Mouse (Mus musculus): Measurements from ENCODE around the gene Glyat. TPM values are rescaled to one million over a fixed set of nuclear protein-coding genes. Genes with fewer than 3 reads are reported as not detected.

Glyat gene
- polyA plus RNA-seq, 1 experiment: 0.08 TPM

- Histone ChIP-seq H3K27me3 (ENCODE audit: control insufficient read depth, insufficient read depth, insufficient read length) (no peaks in the 10 kb centered on the region), H3K4me3 (ENCODE audit: insufficient read depth, poor library complexity, severe bottlenecking) (no peak overlapping the region), H3ac (ENCODE audit: control insufficient read depth, insufficient read length, low read depth) (no peak overlapping the region), H3K79me2 (ENCODE audit: control insufficient read depth, insufficient read depth) (no peaks in the 10 kb centered on the region), H3K79me3 (ENCODE audit: low read depth) (no peaks in the 10 kb centered on the region), H3K36me3 (ENCODE audit: control insufficient read depth, insufficient read depth) (no peaks in the 10 kb centered on the region)
- TF ChIP-seq USF1 (IDR thresholded peaks at IDR 0.05; ENCODE audit: low read depth) (no peak), MAX (IDR thresholded peaks at IDR 0.05) (no peak), CEBPB (IDR thresholded peaks at IDR 0.05; ENCODE audit: low read depth) (no peak), CTCF (IDR thresholded peaks at IDR 0.05; ENCODE audit: control insufficient read depth, insufficient read depth, insufficient read length) (no peak), FOSL1 (IDR thresholded peaks at IDR 0.05; ENCODE audit: insufficient read depth, low read length, poor library complexity, severe bottlenecking) (no peak), MYOG (IDR thresholded peaks at IDR 0.05; ENCODE audit: control insufficient read depth, extremely low read depth, insufficient read length) (no peak), MYOD1 (IDR thresholded peaks at IDR 0.05; ENCODE audit: control insufficient read depth, insufficient read length, low read depth) (no peak)
Observed at GRCm38 (mm10) chr19:12684638-12685037, 51.5 kb downstream of the Glyat start.

- Histone ChIP-seq H3K79me2 (ENCODE audit: control insufficient read depth, insufficient read depth) (no peaks in the 10 kb centered on the region), H3K27me3 (ENCODE audit: control insufficient read depth, insufficient read depth, insufficient read length) (no peaks in the 10 kb centered on the region), H3K79me3 (ENCODE audit: low read depth) (no peaks in the 10 kb centered on the region)
Observed at GRCm38 (mm10) chr19:12685231-12685630, 52.1 kb downstream of the Glyat start.

GRCm38 (mm10) chr19:12695590-12695989 is 62.5 kb downstream of the Glyat start, which contains the start of gene Keg1:
TSS of gene Keg1 (plus strand) at chr19:12695786.
- Histone ChIP-seq H3ac (ENCODE audit: control insufficient read depth, insufficient read length, low read depth) (no peak within 1 kb of the TSS), H3K4me3 (ENCODE audit: insufficient read depth, poor library complexity, severe bottlenecking) (no peak within 1 kb of the TSS), H3K79me3 (ENCODE audit: low read depth) (no peaks in the 10 kb centered on the region), H3K27me3 (ENCODE audit: control insufficient read depth, insufficient read depth, insufficient read length) (no peaks in the 10 kb centered on the region), H3K36me3 (ENCODE audit: control insufficient read depth, insufficient read depth) (no peaks in the 10 kb centered on the region), H3K79me2 (ENCODE audit: control insufficient read depth, insufficient read depth) (no peaks in the 10 kb centered on the region)
- no peak for TF ChIP-seq USF1 (IDR thresholded peaks at IDR 0.05; ENCODE audit: low read depth)
- no peak for TF ChIP-seq CTCF (IDR thresholded peaks at IDR 0.05; ENCODE audit: control insufficient read depth, insufficient read depth, insufficient read length)
- TF ChIP-seq MYOD1 (IDR thresholded peaks at IDR 0.05; ENCODE audit: control insufficient read depth, insufficient read length, low read depth): no peak
- no peak for TF ChIP-seq MYOG (IDR thresholded peaks at IDR 0.05; ENCODE audit: control insufficient read depth, extremely low read depth, insufficient read length)
- no peak for TF ChIP-seq FOSL1 (IDR thresholded peaks at IDR 0.05; ENCODE audit: insufficient read depth, low read length, poor library complexity, severe bottlenecking)
- no peak for TF ChIP-seq CEBPB (IDR thresholded peaks at IDR 0.05; ENCODE audit: low read depth)
- no peak for TF ChIP-seq MAX (IDR thresholded peaks at IDR 0.05)

More at GRCm38 (mm10) chr19:12685231-12685630, 52.1 kb downstream of the Glyat start:
- TF ChIP-seq MYOG (IDR thresholded peaks at IDR 0.05; ENCODE audit: control insufficient read depth, extremely low read depth, insufficient read length) (no peak), USF1 (IDR thresholded peaks at IDR 0.05; ENCODE audit: low read depth) (no peak), MAX (IDR thresholded peaks at IDR 0.05) (no peak), CTCF (IDR thresholded peaks at IDR 0.05; ENCODE audit: control insufficient read depth, insufficient read depth, insufficient read length) (no peak), MYOD1 (IDR thresholded peaks at IDR 0.05; ENCODE audit: control insufficient read depth, insufficient read length, low read depth) (no peak), FOSL1 (IDR thresholded peaks at IDR 0.05; ENCODE audit: insufficient read depth, low read length, poor library complexity, severe bottlenecking) (no peak), CEBPB (IDR thresholded peaks at IDR 0.05; ENCODE audit: low read depth) (no peak)
- H3ac ChIP-seq (ENCODE audit: control insufficient read depth, insufficient read length, low read depth): no peak overlapping the region
- H3K4me3 ChIP-seq (ENCODE audit: insufficient read depth, poor library complexity, severe bottlenecking): no peak overlapping the region
- no peaks in the 10 kb centered on the region for H3K36me3 ChIP-seq (ENCODE audit: control insufficient read depth, insufficient read depth)

GRCm38 (mm10) chr19:12696221-12696620 is 63.1 kb downstream of the Glyat start:
- Histone ChIP-seq H3K27me3 (ENCODE audit: control insufficient read depth, insufficient read depth, insufficient read length) (no peaks in the 10 kb centered on the region), H3K4me3 (ENCODE audit: insufficient read depth, poor library complexity, severe bottlenecking) (no peak overlapping the region), H3K79me2 (ENCODE audit: control insufficient read depth, insufficient read depth) (no peaks in the 10 kb centered on the region), H3K36me3 (ENCODE audit: control insufficient read depth, insufficient read depth) (no peaks in the 10 kb centered on the region), H3ac (ENCODE audit: control insufficient read depth, insufficient read length, low read depth) (no peak overlapping the region), H3K79me3 (ENCODE audit: low read depth) (no peaks in the 10 kb centered on the region)
- TF ChIP-seq MYOD1 (IDR thresholded peaks at IDR 0.05; ENCODE audit: control insufficient read depth, insufficient read length, low read depth): no peak
- TF ChIP-seq FOSL1 (IDR thresholded peaks at IDR 0.05; ENCODE audit: insufficient read depth, low read length, poor library complexity, severe bottlenecking): no peak
- no peak for TF ChIP-seq MAX (IDR thresholded peaks at IDR 0.05)
- TF ChIP-seq CTCF (IDR thresholded peaks at IDR 0.05; ENCODE audit: control insufficient read depth, insufficient read depth, insufficient read length): no peak
- no peak for TF ChIP-seq USF1 (IDR thresholded peaks at IDR 0.05; ENCODE audit: low read depth)
- no peak for TF ChIP-seq CEBPB (IDR thresholded peaks at IDR 0.05; ENCODE audit: low read depth)
- no peak for TF ChIP-seq MYOG (IDR thresholded peaks at IDR 0.05; ENCODE audit: control insufficient read depth, extremely low read depth, insufficient read length)

Other genes with a start within 250 kb of the Glyat start
- gene Olfr1440, start 246.0 kb upstream of the Glyat start, polyA plus RNA-seq (2012; fragmentation: generic; extraction: Trizol): not detected
- not detected for gene Olfr1441, start 215.9 kb upstream of the Glyat start, polyA plus RNA-seq (2012; fragmentation: generic; extraction: Trizol)
- gene Pfpl, start 205.4 kb upstream of the Glyat start, polyA plus RNA-seq (2012; fragmentation: generic; extraction: Trizol): not detected
- gene Mpeg1, start 172.5 kb upstream of the Glyat start, polyA plus RNA-seq (2012; fragmentation: generic; extraction: Trizol): 0.01 TPM
- 5.0 TPM for gene Dtx4, start 131.9 kb upstream of the Glyat start, polyA plus RNA-seq (2012; fragmentation: generic; extraction: Trizol)
- 17.4 TPM for gene Fam111a, start 87.6 kb upstream of the Glyat start, polyA plus RNA-seq (2012; fragmentation: generic; extraction: Trizol)
- gene Gm4952, start 33.3 kb upstream of the Glyat start, polyA plus RNA-seq (2012; fragmentation: generic; extraction: Trizol): not detected
- not detected for gene Olfr1442, start 37.1 kb downstream of the Glyat start, polyA plus RNA-seq (2012; fragmentation: generic; extraction: Trizol)
- not detected for gene Olfr1443, start 44.8 kb downstream of the Glyat start, polyA plus RNA-seq (2012; fragmentation: generic; extraction: Trizol)
- not detected for gene Keg1, start 62.5 kb downstream of the Glyat start, polyA plus RNA-seq (2012; fragmentation: generic; extraction: Trizol)
- gene Cntf, start 132.3 kb downstream of the Glyat start, polyA plus RNA-seq (2012; fragmentation: generic; extraction: Trizol): 1.4 TPM
- gene Zfp91, start 162.8 kb downstream of the Glyat start, polyA plus RNA-seq (2012; fragmentation: generic; extraction: Trizol): 25.0 TPM
- 0.11 TPM for gene Lpxn, start 162.9 kb downstream of the Glyat start, polyA plus RNA-seq (2012; fragmentation: generic; extraction: Trizol)
- gene Gm5244, start 213.4 kb downstream of the Glyat start, polyA plus RNA-seq (2012; fragmentation: generic; extraction: Trizol): not detected
- gene Olfr1444, start 224.0 kb downstream of the Glyat start, polyA plus RNA-seq (2012; fragmentation: generic; extraction: Trizol): not detected

All from C2C12 (cell line).